Mouse (Mus musculus) intestine, embryonic 15.5 days (tissue): Measurements from ENCODE around the gene Selenbp2. TPM values are rescaled to one million over a fixed set of nuclear protein-coding genes. Genes with fewer than 3 reads are reported as not detected.
A peak's percentile ranks its signal among the peaks of the same experiment; 100 is the strongest.
"Not testable (repeated sequence)": the region's sequence is repeated elsewhere in the genome, so short reads cannot be mapped to it uniquely, and the experiment has no call there.

ENCODE experiments used
- ATAC-seq: fragments of 200-750 bp; cut with Nextera tagmentation; 2 replicates; pipeline ENCODE4 v1.8.0; 2017; ENCODE audit warnings: moderate TSS enrichment, moderate library complexity
- H3K27ac ChIP-seq: fragments of 300-500 bp; sonication (generic); 2 replicates; pipeline ENCODE4 v1.5.1; 2015; ENCODE audit warnings: mild to moderate bottlenecking, inconsistent platforms
- H3K27me3 ChIP-seq: fragments of 300-500 bp; sonication (generic); replicated peaks from 2 replicates; pipeline ENCODE4 v1.6.1; 2015; ENCODE audit warnings: inconsistent platforms
- H3K36me3 ChIP-seq: fragments of 300-500 bp; sonication (generic); 2 replicates; pipeline ENCODE4 v1.6.1; 2015; ENCODE audit warnings: inconsistent platforms
- H3K4me1 ChIP-seq: fragments of 300-500 bp; sonication (generic); replicated peaks from 2 replicates; pipeline ENCODE4 v1.6.1; 2015; ENCODE audit warnings: inconsistent platforms
- H3K4me2 ChIP-seq: fragments of 300-500 bp; sonication (generic); replicated peaks from 2 replicates; pipeline ENCODE4 v1.6.1; 2015; ENCODE audit warnings: mild to moderate bottlenecking, inconsistent platforms
- H3K4me3 ChIP-seq: fragments of 300-500 bp; sonication (generic); replicated peaks from 2 replicates; pipeline ENCODE4 v1.5.1; 2015; ENCODE audit warnings: inconsistent platforms
- H3K9ac ChIP-seq: fragments of 300-500 bp; sonication (generic); 2 replicates; pipeline ENCODE4 v1.6.1; 2015; ENCODE audit warnings: inconsistent platforms
- H3K9me3 ChIP-seq: fragments of 300-500 bp; sonication (generic); 2 replicates; pipeline ENCODE4 v1.6.1; 2016; ENCODE audit warnings: inconsistent platforms
- WGBS: fragments of 180-500 bp; shearing (Covaris S2); methylation state at CpG from one replicate; pipeline ENCODE4 v1.1.7; 2015; 5-methylcytosine and 5-hydroxymethylcytosine counted together
- polyA plus RNA-seq: library from polyadenylated mRNA; unstranded; fragments of >200 nt; fragmentation: Nextera tagmentation; extraction: Ambion mirVana; gene quantifications from 2 replicates; pipeline ENCODE4 v1.2.1, GENCODE M21; 2015

The Selenbp2 gene
- polyA plus RNA-seq, 1 experiment from 2014 or later: 4.0 TPM

GRCm38 (mm10) chr3:94702163-94702810 lies 8.9 kb downstream of the Selenbp2 start:
- H3K27me3 ChIP-seq, H3K9me3 ChIP-seq, H3K4me1 ChIP-seq, H3K36me3 ChIP-seq, H3K4me3 ChIP-seq, H3K27ac ChIP-seq, H3K9ac ChIP-seq, H3K4me2 ChIP-seq: not testable (repeated sequence)
- 88% methylated on average over 7 of the region's 7 CpGs for WGBS
- ATAC-seq: peak; percentile 53; the same call in 1 of the 2 replicates

- 72% methylated on average over 3 of the region's 3 CpGs for WGBS
- Histone ChIP-seq H3K27me3 (no peaks in the 10 kb centered on the region), H3K4me1 (no peaks in the 10 kb centered on the region), H3K27ac (no peak overlapping the region), H3K9me3 (no peaks in the 10 kb centered on the region), H3K4me3 (no peak overlapping the region), H3K9ac (no peak overlapping the region), H3K4me2 (no peak overlapping the region), H3K36me3 (no peaks in the 10 kb centered on the region)
- no peak for ATAC-seq
These were observed 9.5 kb downstream of the Selenbp2 start for GRCm38 (mm10) chr3:94702856-94703255.

DNA sequence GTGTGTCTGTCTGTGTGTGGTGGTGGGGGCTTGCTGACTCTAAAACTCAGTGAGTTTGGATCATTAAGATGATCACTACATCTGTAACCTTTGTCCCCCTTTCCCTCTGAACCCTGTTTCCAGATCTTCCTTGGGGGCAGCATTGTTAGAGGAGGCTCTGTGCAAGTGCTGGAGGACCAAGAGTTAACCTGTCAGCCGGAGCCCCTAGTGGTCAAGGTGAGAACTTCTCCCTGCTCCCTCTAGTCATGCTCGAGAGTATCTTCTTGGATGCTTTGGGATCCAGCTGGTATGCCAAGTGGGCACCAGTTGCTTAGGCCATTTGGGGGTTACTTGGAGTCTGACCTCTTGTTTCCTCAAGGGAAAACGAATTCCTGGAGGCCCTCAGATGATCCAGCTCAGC lies 10.0 kb downstream of the Selenbp2 start:
- not testable (repeated sequence) for H3K4me3 ChIP-seq, H3K27me3 ChIP-seq, ATAC-seq, H3K4me2 ChIP-seq, H3K9ac ChIP-seq, H3K36me3 ChIP-seq, H3K4me1 ChIP-seq, H3K27ac ChIP-seq, H3K9me3 ChIP-seq
- WGBS: 24% methylated on average over 3 of the region's 3 CpGs

DNA sequence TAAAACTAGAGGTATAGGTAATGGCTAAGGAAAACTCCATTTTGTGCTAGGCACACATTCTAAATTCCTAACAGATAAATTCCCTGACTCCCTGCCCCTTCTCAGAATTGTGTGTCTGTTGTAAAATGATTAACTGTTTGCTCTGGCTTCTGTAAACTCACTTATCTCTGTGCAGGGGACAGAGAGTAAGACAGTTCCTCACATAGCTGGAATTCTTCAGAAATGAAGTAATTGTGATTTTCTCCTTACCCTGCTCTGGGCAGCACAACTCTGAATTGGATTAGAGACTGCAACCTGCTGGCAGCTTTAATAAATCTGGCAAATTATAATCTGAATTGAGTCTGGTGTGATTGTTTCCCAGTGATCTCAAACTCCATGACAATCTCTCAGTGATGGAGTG lies 17.2 kb downstream of the Selenbp2 start:
- H3K4me2 ChIP-seq, H3K27ac ChIP-seq, H3K4me1 ChIP-seq, H3K27me3 ChIP-seq, H3K9me3 ChIP-seq, H3K36me3 ChIP-seq, H3K9ac ChIP-seq, H3K4me3 ChIP-seq: not testable (repeated sequence)
- peak; percentile 86 for ATAC-seq

DNA sequence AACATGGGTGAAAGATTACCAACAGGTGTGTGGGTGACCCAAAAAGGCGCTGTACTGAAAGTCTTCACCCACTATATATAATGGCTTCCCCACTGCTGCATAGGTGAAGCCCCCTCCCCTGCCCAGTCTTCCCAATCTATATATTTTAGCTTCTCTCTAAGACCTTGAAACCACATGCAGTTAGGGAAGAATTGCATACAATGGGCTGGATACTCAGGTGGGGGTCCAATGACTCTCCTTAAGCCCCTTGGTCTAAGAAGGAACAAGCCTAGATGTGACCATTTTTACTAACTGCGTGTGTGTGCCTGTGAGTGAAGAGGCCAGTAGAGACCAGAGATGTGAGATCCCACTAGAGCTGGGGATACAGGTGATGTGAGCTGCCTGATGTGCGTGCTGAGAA lies 20.1 kb downstream of the Selenbp2 start:
- 82% methylated on average over 3 of the region's 3 CpGs for WGBS
- not testable (repeated sequence) for H3K27me3 ChIP-seq, H3K27ac ChIP-seq, ATAC-seq, H3K4me3 ChIP-seq, H3K4me2 ChIP-seq, H3K9ac ChIP-seq, H3K9me3 ChIP-seq, H3K4me1 ChIP-seq, H3K36me3 ChIP-seq

DNA sequence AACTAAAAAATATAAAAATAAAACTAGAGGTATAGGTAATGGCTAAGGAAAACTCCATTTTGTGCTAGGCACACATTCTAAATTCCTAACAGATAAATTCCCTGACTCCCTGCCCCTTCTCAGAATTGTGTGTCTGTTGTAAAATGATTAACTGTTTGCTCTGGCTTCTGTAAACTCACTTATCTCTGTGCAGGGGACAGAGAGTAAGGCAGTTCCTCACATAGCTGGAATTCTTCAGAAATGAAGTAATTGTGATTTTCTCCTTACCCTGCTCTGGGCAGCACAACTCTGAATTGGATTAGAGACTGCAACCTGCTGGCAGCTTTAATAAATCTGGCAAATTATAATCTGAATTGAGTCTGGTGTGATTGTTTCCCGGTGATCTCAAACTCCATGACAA lies 24.9 kb downstream of the Selenbp2 start:
- peak; percentile 88 for ATAC-seq
- not testable (repeated sequence) for H3K27ac ChIP-seq, H3K4me3 ChIP-seq, H3K9ac ChIP-seq, H3K36me3 ChIP-seq, H3K9me3 ChIP-seq, H3K4me1 ChIP-seq, H3K27me3 ChIP-seq, H3K4me2 ChIP-seq
- WGBS: 13% methylated on average over 1 of the region's 1 CpGs

GRCm38 (mm10) chr3:94723637-94724036 lies 30.3 kb downstream of the Selenbp2 start:
- not testable (repeated sequence) for H3K36me3 ChIP-seq, H3K4me3 ChIP-seq, H3K4me1 ChIP-seq, ATAC-seq, H3K9me3 ChIP-seq, H3K27ac ChIP-seq, H3K27me3 ChIP-seq, H3K9ac ChIP-seq, H3K4me2 ChIP-seq
- 25% methylated on average over 2 of the region's 2 CpGs for WGBS

DNA sequence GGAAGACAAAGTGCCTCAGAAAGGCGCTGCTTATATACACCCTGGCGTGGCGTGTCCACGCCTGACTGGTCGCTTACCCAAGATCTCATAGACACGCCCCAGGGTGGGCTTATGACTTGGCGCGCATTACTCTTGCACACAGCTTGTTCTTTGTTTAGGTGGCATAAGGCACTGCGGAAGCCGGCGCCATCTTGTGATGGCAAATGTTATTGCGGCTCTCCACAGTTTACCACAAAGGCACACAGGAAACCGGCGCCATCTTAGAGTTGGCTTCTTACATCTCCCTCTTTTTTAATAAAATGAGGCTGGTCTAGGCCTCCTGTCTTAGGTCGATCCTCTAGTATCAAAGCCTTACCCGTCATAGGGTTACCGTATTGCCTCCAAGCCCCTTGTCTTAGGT lies 52.3 kb downstream of the Selenbp2 start:
- no peaks in the 10 kb centered on the region for H3K9me3 ChIP-seq

More for the DNA sequence above, 52.3 kb downstream of the Selenbp2 start:
- Histone ChIP-seq H3K4me3 (no peak overlapping the region), H3K4me2 (no peak overlapping the region), H3K9ac (no peak overlapping the region), H3K27me3 (no peaks in the 10 kb centered on the region), H3K4me1 (no peaks in the 10 kb centered on the region), H3K36me3 (no peaks in the 10 kb centered on the region), H3K27ac (no peak overlapping the region)
- 95% methylated on average over 17 of the region's 17 CpGs for WGBS
- ATAC-seq: no peak

Other genes starting within 250 kb of the Selenbp2 start
- 0.36 and 0.48 TPM in 2 replicates for gene Oaz3, start 249.6 kb upstream of the Selenbp2 start, polyA plus RNA-seq
- 26.0 and 28.1 TPM in 2 replicates for gene Celf3, start 215.3 kb upstream of the Selenbp2 start, polyA plus RNA-seq
- 5.5 and 5.6 TPM in 2 replicates for gene Riiad1, start 213.2 kb upstream of the Selenbp2 start, polyA plus RNA-seq
- 35.5 and 36.2 TPM in 2 replicates for gene Snx27, start 110.8 kb upstream of the Selenbp2 start, polyA plus RNA-seq
- not detected in 2 replicates for gene Gm10972, start 50.4 kb upstream of the Selenbp2 start, polyA plus RNA-seq
- 10.2 and 11.6 TPM in 2 replicates for gene Tuft1, start 34.7 kb upstream of the Selenbp2 start, polyA plus RNA-seq
- gene Cgn, start 92.9 kb downstream of the Selenbp2 start, polyA plus RNA-seq: 61.7 and 71.9 TPM in 2 replicates
- 11.6 and 12.2 TPM in 2 replicates for gene Pogz, start 144.0 kb downstream of the Selenbp2 start, polyA plus RNA-seq
- gene Psmb4, start 193.4 kb downstream of the Selenbp2 start, polyA plus RNA-seq: 293 and 336 TPM in 2 replicates
- gene Selenbp1, start 239.5 kb downstream of the Selenbp2 start, polyA plus RNA-seq: 108 and 123 TPM in 2 replicates